Comparison of ENCODE assay signal across 12 mouse cellular contexts in the genomic region with DNA sequence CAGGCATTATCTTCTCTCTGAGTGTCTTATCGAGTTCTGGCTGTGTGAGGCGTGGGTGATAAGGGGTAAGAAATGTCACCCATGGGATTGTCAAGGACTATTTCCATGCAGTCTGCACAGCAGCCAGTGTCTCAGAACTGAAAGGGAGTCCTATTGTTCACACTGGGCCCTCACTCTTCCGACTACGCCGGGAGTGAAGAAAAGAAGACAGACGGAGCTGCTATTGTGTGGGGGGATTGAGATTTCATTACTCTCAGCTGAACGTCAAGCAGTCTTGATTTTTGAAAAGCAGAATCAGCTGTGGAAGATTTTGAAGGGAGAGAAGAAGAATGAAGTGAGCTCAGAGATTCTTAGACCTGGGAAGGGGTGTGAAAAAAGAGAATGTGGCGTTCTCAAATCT.
DNase-seq lines count a peak whose midpoint lies in the region; ATAC-seq and TF ChIP-seq lines count a peak whose summit lies in the region.
"Had no signal": no experiment of that assay in that cellular context is flagged by ENCODE, and none has a peak within 500 bp of the region (broad histone marks: within the 10 kb centered on the region; RNA-seq: fewer than 3 reads in every experiment).

No protein-coding gene starts in this region.

- H3K9me3 ChIP-seq in hindbrain, embryonic 12.5 days (replicated peaks): no peaks in the 10 kb centered on the region
- no peaks in the 10 kb centered on the region for H3K9me3 ChIP-seq in neural tube, embryonic 13.5 days
- H3K9me3 ChIP-seq: embryonic facial prominence, embryonic 13.5 days; liver, embryonic 15.5 days had no signal

- 0 out of 2 replicates have a peak overlapping the region, but pooled peaks have one; percentile 5 for H3K27ac ChIP-seq in kidney, adult 2 months (ENCODE audit: insufficient read depth, low read depth, low read length)
- peak overlapping the region; percentile 60; the same call in 1 of the 2 replicates for H3K27ac ChIP-seq in hindbrain, embryonic 12.5 days
- H3K27ac ChIP-seq in neural tube, embryonic 13.5 days (replicated peaks): 0 out of 2 replicates have a peak overlapping the region, but pooled peaks have one; percentile 10
- H3K27ac ChIP-seq: embryonic facial prominence, embryonic 13.5 days; liver, embryonic 15.5 days had no signal

- H3K4me2 ChIP-seq in hindbrain, embryonic 12.5 days (replicated peaks): no peak overlapping the region
- no peak overlapping the region for H3K4me2 ChIP-seq in neural tube, embryonic 13.5 days
- H3K4me2 ChIP-seq: embryonic facial prominence, embryonic 13.5 days; liver, embryonic 15.5 days had no signal

- no peak for TF ChIP-seq CTCF in kidney, adult 2 months (conservative IDR thresholded peaks at IDR 0.05; ENCODE audit: insufficient read depth, insufficient read length, low read depth, low read length)

- H3K4me1 ChIP-seq in kidney, adult 2 months (ENCODE audit: control insufficient read depth, insufficient read depth, low read length): peaks cover 3% of the 10 kb centered on the region; the same call in 1 of the 2 replicates
- H3K4me1 ChIP-seq in hindbrain, embryonic 12.5 days: peaks cover 32% of the 10 kb centered on the region
- H3K4me1 ChIP-seq in neural tube, embryonic 13.5 days (replicated peaks): peaks cover 29% of the 10 kb centered on the region
- H3K4me1 ChIP-seq: liver, embryonic 15.5 days had no signal

- WGBS in kidney, adult 2 months: 68% methylated on average over 8 of the region's 8 CpGs
- WGBS in hindbrain, embryonic 12.5 days: 19% methylated on average over 8 of the region's 8 CpGs
- WGBS in neural tube, embryonic 13.5 days: 15% methylated on average over 8 of the region's 8 CpGs

- DNase-seq in kidney, adult 2 months: no peak
- no peak for DNase-seq in kidney, adult 18-20 months
- DNase-seq in embryo, embryonic 9.5 days (ENCODE audit: extremely low spot score): peak; percentile 24
- no peak for DNase-seq in natural killer cell, adult 2 months (ENCODE audit: low spot score in 2 of 2)
- DNase-seq in layer of hippocampus, adult 8-10 months (ENCODE audit: low spot score in 2 of 2): no peak
- DNase-seq: gastrocnemius, postnatal 36 days; thymus, adult 18-20 months had no signal

- TF ChIP-seq POLR2A in kidney, adult 2 months (IDR thresholded peaks at IDR 0.05; ENCODE audit: low read depth, low read length): no peak

- no peaks in the 10 kb centered on the region for H3K36me3 ChIP-seq in kidney, adult 2 months (ENCODE audit: control insufficient read depth, insufficient read depth, low read length)
- no peaks in the 10 kb centered on the region for H3K36me3 ChIP-seq in hindbrain, embryonic 12.5 days
- no peaks in the 10 kb centered on the region for H3K36me3 ChIP-seq in neural tube, embryonic 13.5 days
- H3K36me3 ChIP-seq: embryonic facial prominence, embryonic 13.5 days; liver, embryonic 15.5 days had no signal

- no peak overlapping the region for H3K9ac ChIP-seq in hindbrain, embryonic 12.5 days
- no peak overlapping the region for H3K9ac ChIP-seq in neural tube, embryonic 13.5 days
- H3K9ac ChIP-seq: embryonic facial prominence, embryonic 13.5 days; liver, embryonic 15.5 days had no signal

- no peaks in the 10 kb centered on the region for H3K27me3 ChIP-seq in kidney, adult 2 months (replicated peaks; ENCODE audit: control insufficient read depth, insufficient read depth, low read length)
- H3K27me3 ChIP-seq in hindbrain, embryonic 12.5 days: no peaks in the 10 kb centered on the region
- no peaks in the 10 kb centered on the region for H3K27me3 ChIP-seq in neural tube, embryonic 13.5 days
- H3K27me3 ChIP-seq: CH12.LX; embryonic facial prominence, embryonic 13.5 days had no signal

- ATAC-seq in hindbrain, embryonic 12.5 days (ENCODE audit: low FRiP score): peak; percentile 39
- ATAC-seq in neural tube, embryonic 13.5 days (ENCODE audit: low read depth): peak; percentile 45; the same call in 1 of the 2 replicates

- H3K4me3 ChIP-seq in kidney, adult 2 months (ENCODE audit: insufficient read depth, low read depth, low read length): no peak overlapping the region
- H3K4me3 ChIP-seq in hindbrain, embryonic 12.5 days: no peak overlapping the region
- no peak overlapping the region for H3K4me3 ChIP-seq in neural tube, embryonic 13.5 days
- H3K4me3 ChIP-seq: embryonic facial prominence, embryonic 13.5 days; liver, embryonic 15.5 days had no signal

Comparison
In these comparisons a context has a peak if more than half of its experiments do, and no peak if none do; other contexts are left out.
1. H3K27ac ChIP-seq: peak in every context shown above with its lines; median percentile 60 in hindbrain, embryonic 12.5 days; 10 in neural tube, embryonic 13.5 days; 5 in kidney, adult 2 months.